Mouse (Mus musculus) ES-E14 (cell line): ENCODE measurements around the gene Tmem97.

ENCODE experiments used
- HCFC1 ChIP-seq: IDR thresholded peaks from 2 replicates; pipeline ENCODE4 v1.6.1; 2012; ENCODE audit warnings: low read length, inconsistent platforms, borderline replicate concordance; ENCODE audit not compliant: insufficient read depth
- MAFK ChIP-seq: IDR thresholded peaks from 2 replicates; pipeline ENCODE4 v1.6.1; 2014; ENCODE audit warnings: mild to moderate bottlenecking, low read depth, low read length, inconsistent platforms; ENCODE audit not compliant: insufficient read depth

- TF ChIP-seq HCFC1 (no peak), MAFK (no peak)
Observed at GRCm38 (mm10) chr11:78497071-78497541, 53.5 kb downstream of the Tmem97 start.
